Mouse (Mus musculus) urinary bladder, adult 2 months (tissue): ENCODE data around the gene Tbl1x. TPM values are rescaled to one million over a fixed set of nuclear protein-coding genes. Genes with fewer than 3 reads are reported as not detected.
"Not testable (repeated sequence)": the region's sequence is repeated elsewhere in the genome, so short reads cannot be mapped to it uniquely, and the experiment has no call there.

Experiments used
- DNase-seq: peaks from one replicate; pipeline ENCODE4 v3.0.0; 2022; ENCODE audit warnings: low spot score
- polyA plus RNA-seq: library from polyadenylated mRNA; depleted of rRNA; stranded (reverse); fragments of >200 nt; gene quantifications from 2 replicates; pipeline ENCODE4 v1.2.3, GENCODE M21; 2012; rRNA removed

The Tbl1x gene
- 37.2 and 44.1 TPM in 2 replicates for polyA plus RNA-seq

GRCm38 (mm10) chrX:77510371-77511300, at the start of gene Tbl1x:
Gene Tbl1x (plus strand): TSS chrX:77511013.
- peak; percentile 58 for DNase-seq

GRCm38 (mm10) chrX:77469216-77469615, 41.6 kb upstream of the Tbl1x start:
- DNase-seq = no peak

GRCm38 (mm10) chrX:77472858-77473257, 38.0 kb upstream of the Tbl1x start:
- no peak for DNase-seq

- no peak for DNase-seq
Measured at GRCm38 (mm10) chrX:77473511-77473910, 37.3 kb upstream of the Tbl1x start.

GRCm38 (mm10) chrX:77474551-77474950, 36.3 kb upstream of the Tbl1x start:
- no peak for DNase-seq

- no peak for DNase-seq
Measured at GRCm38 (mm10) chrX:77477526-77477925, 33.3 kb upstream of the Tbl1x start.

- DNase-seq = no peak
Measured at GRCm38 (mm10) chrX:77487922-77488799, 22.7 kb upstream of the Tbl1x start.

GRCm38 (mm10) chrX:77490127-77490526, 20.7 kb upstream of the Tbl1x start:
- DNase-seq = no peak

- peak; percentile 50 for DNase-seq
Measured at GRCm38 (mm10) chrX:77509149-77509548, 1.7 kb upstream of the Tbl1x start.

GRCm38 (mm10) chrX:77509776-77510175, 1.0 kb upstream of the Tbl1x start:
- DNase-seq = no peak

- peak; percentile 47 for DNase-seq
Measured at GRCm38 (mm10) chrX:77511301-77511993, 634 bp downstream of the Tbl1x start.

GRCm38 (mm10) chrX:77511994-77512485, 1.2 kb downstream of the Tbl1x start:
- DNase-seq = no peak

GRCm38 (mm10) chrX:77517274-77518085, 6.7 kb downstream of the Tbl1x start:
- DNase-seq = no peak

GRCm38 (mm10) chrX:77518929-77519328, 8.1 kb downstream of the Tbl1x start:
- DNase-seq = no peak

- no peak for DNase-seq
Measured at GRCm38 (mm10) chrX:77522842-77523375, 12.1 kb downstream of the Tbl1x start.

- no peak for DNase-seq
Measured at GRCm38 (mm10) chrX:77525179-77525578, 14.4 kb downstream of the Tbl1x start.

- no peak for DNase-seq
Measured at GRCm38 (mm10) chrX:77528401-77528800, 17.6 kb downstream of the Tbl1x start.

- DNase-seq = no peak
Measured at GRCm38 (mm10) chrX:77530997-77531396, 20.2 kb downstream of the Tbl1x start.

GRCm38 (mm10) chrX:77533922-77534321, 23.1 kb downstream of the Tbl1x start:
- no peak for DNase-seq

GRCm38 (mm10) chrX:77539770-77540169, 29.0 kb downstream of the Tbl1x start:
- DNase-seq = not testable (repeated sequence)
